Mouse (Mus musculus): ENCODE results near the gene Ankle1. TPM values are rescaled to one million over a fixed set of nuclear protein-coding genes. Genes with fewer than 3 reads are reported as not detected.

Gene Ankle1
- total and polyA plus RNA-seq, 3 experiments = 0.31 TPM; not detected in 2

- H3K27me3 ChIP-seq (ENCODE audit: control insufficient read depth, insufficient read depth, low read length) = no peaks in the 10 kb centered on the region
- TF ChIP-seq POLR2A (IDR thresholded peaks at IDR 0.05; ENCODE audit: insufficient read depth, low read depth, low read length) (no peak), CTCF (IDR thresholded peaks at IDR 0.05) (peak; percentile 43)
- H3K79me2 ChIP-seq (replicated peaks; ENCODE audit: control insufficient read depth, insufficient read depth, low read length) = peaks cover 4% of the 10 kb centered on the region; the same call in 1 of the 2 replicates
- H3K27ac ChIP-seq = no peak overlapping the region
- no peaks in the 10 kb centered on the region for H3K36me3 ChIP-seq (ENCODE audit: control insufficient read depth, insufficient read depth, low read length)
- no peak overlapping the region for H3K9ac ChIP-seq (ENCODE audit: low read depth, low read length)
- DNase-seq = no peak
- no peak overlapping the region for H3K4me3 ChIP-seq
- 77% methylated on average over 12 of the region's 12 CpGs for WGBS
- peaks cover 7% of the 10 kb centered on the region for H3K4me1 ChIP-seq (ENCODE audit: control insufficient read depth, insufficient read depth, low read length)
- intact Hi-C loops (cut with DNase I) = no loop called here
Measured at GRCm38 (mm10) chr8:71385212-71385835, 20.5 kb upstream of the Ankle1 start.

GRCm38 (mm10) chr8:71388267-71388666 is 17.5 kb upstream of the Ankle1 start:
- TF ChIP-seq CTCF (IDR thresholded peaks at IDR 0.05) (no peak), POLR2A (IDR thresholded peaks at IDR 0.05; ENCODE audit: insufficient read depth, low read depth, low read length) (peak; percentile 33; the same call in 1 of the 2 replicates), EP300 (IDR thresholded peaks at IDR 0.05; ENCODE audit: insufficient read depth, low read depth, low read length) (0 out of 2 replicates have a peak, but pooled peaks have one; percentile 54)
- intact Hi-C loops (cut with DNase I) = no loop called here
- Histone ChIP-seq H3K4me1 (ENCODE audit: control insufficient read depth, insufficient read depth, low read length) (peaks cover 4% of the 10 kb centered on the region), H3K36me3 (ENCODE audit: control insufficient read depth, insufficient read depth, low read length) (no peaks in the 10 kb centered on the region), H3K9ac (ENCODE audit: low read depth, low read length) (no peak overlapping the region), H3K27ac (peak overlapping the region; percentile 66), H3K79me2 (replicated peaks; ENCODE audit: control insufficient read depth, insufficient read depth, low read length) (no peaks in the 10 kb centered on the region), H3K4me3 (no peak overlapping the region), H3K27me3 (ENCODE audit: control insufficient read depth, insufficient read depth, low read length) (no peaks in the 10 kb centered on the region)
- DNase-seq = peak in 1 of 2 experiments; percentile 57
- WGBS = 31% methylated on average over 1 of the region's 1 CpGs

GRCm38 (mm10) chr8:71391696-71392095 is 14.1 kb upstream of the Ankle1 start:
- Histone ChIP-seq H3K4me1 (ENCODE audit: control insufficient read depth, insufficient read depth, low read length) (peaks cover 5% of the 10 kb centered on the region), H3K79me2 (replicated peaks; ENCODE audit: control insufficient read depth, insufficient read depth, low read length) (no peaks in the 10 kb centered on the region; the same call in 1 of the 2 replicates)
- WGBS = 94% methylated on average over 2 of the region's 2 CpGs

GRCm38 (mm10) chr8:71392391-71392790 is 13.4 kb upstream of the Ankle1 start:
- Histone ChIP-seq H3K4me1 (ENCODE audit: control insufficient read depth, insufficient read depth, low read length) (peaks cover 6% of the 10 kb centered on the region), H3K27ac (no peak overlapping the region), H3K79me2 (replicated peaks; ENCODE audit: control insufficient read depth, insufficient read depth, low read length) (no peaks in the 10 kb centered on the region; the same call in 1 of the 2 replicates), H3K27me3 (ENCODE audit: control insufficient read depth, insufficient read depth, low read length) (no peaks in the 10 kb centered on the region), H3K36me3 (ENCODE audit: control insufficient read depth, insufficient read depth, low read length) (no peaks in the 10 kb centered on the region), H3K4me3 (no peak overlapping the region), H3K9ac (ENCODE audit: low read depth, low read length) (no peak overlapping the region)
- 82% methylated on average over 5 of the region's 5 CpGs for WGBS
- intact Hi-C loops (cut with DNase I) = no loop called here
- peak; percentile 1 to 16 for DNase-seq
- no peak for TF ChIP-seq CTCF (IDR thresholded peaks at IDR 0.05)
- no peak; the same call in 1 of the 2 replicates for TF ChIP-seq POLR2A (IDR thresholded peaks at IDR 0.05; ENCODE audit: insufficient read depth, low read depth, low read length)
- TF ChIP-seq EP300 (IDR thresholded peaks at IDR 0.05; ENCODE audit: insufficient read depth, low read depth, low read length) = no peak

More at GRCm38 (mm10) chr8:71391696-71392095, 14.1 kb upstream of the Ankle1 start:
- intact Hi-C loops (cut with DNase I) = no loop called here
- no peaks in the 10 kb centered on the region for H3K36me3 ChIP-seq (ENCODE audit: control insufficient read depth, insufficient read depth, low read length)
- no peak overlapping the region for H3K27ac ChIP-seq
- peak in 1 of 2 experiments; percentile 5 for DNase-seq
- TF ChIP-seq EP300 (IDR thresholded peaks at IDR 0.05; ENCODE audit: insufficient read depth, low read depth, low read length) (no peak), POLR2A (IDR thresholded peaks at IDR 0.05; ENCODE audit: insufficient read depth, low read depth, low read length) (no peak), CTCF (IDR thresholded peaks at IDR 0.05) (no peak)
- H3K27me3 ChIP-seq (ENCODE audit: control insufficient read depth, insufficient read depth, low read length) = no peaks in the 10 kb centered on the region
- no peak overlapping the region for H3K9ac ChIP-seq (ENCODE audit: low read depth, low read length)
- no peak overlapping the region for H3K4me3 ChIP-seq

- H3K27me3 ChIP-seq (ENCODE audit: control insufficient read depth, insufficient read depth, low read length) = no peaks in the 10 kb centered on the region
- H3K79me2 ChIP-seq (replicated peaks; ENCODE audit: control insufficient read depth, insufficient read depth, low read length) = no peaks in the 10 kb centered on the region; the same call in 1 of the 2 replicates
- peaks cover 6% of the 10 kb centered on the region for H3K4me1 ChIP-seq (ENCODE audit: control insufficient read depth, insufficient read depth, low read length)
- DNase-seq = peak; percentile 13 to 18
- H3K9ac ChIP-seq (ENCODE audit: low read depth, low read length) = no peak overlapping the region
- H3K4me3 ChIP-seq = peak overlapping the region; percentile 53
- no peak for TF ChIP-seq POLR2A (IDR thresholded peaks at IDR 0.05; ENCODE audit: insufficient read depth, low read depth, low read length)
- TF ChIP-seq EP300 (IDR thresholded peaks at IDR 0.05; ENCODE audit: insufficient read depth, low read depth, low read length) = no peak
- no peak for TF ChIP-seq CTCF (IDR thresholded peaks at IDR 0.05)
- intact Hi-C loops (cut with DNase I) = no loop called here
- H3K27ac ChIP-seq = peak overlapping the region; percentile 12; the same call in 1 of the 2 replicates
- 17% methylated on average over 3 of the region's 3 CpGs for whole genome bisulfite sequencing
- H3K36me3 ChIP-seq (ENCODE audit: control insufficient read depth, insufficient read depth, low read length) = no peaks in the 10 kb centered on the region
Measured at GRCm38 (mm10) chr8:71392871-71393270, 12.9 kb upstream of the Ankle1 start.

GRCm38 (mm10) chr8:71394481-71394880 is 11.3 kb upstream of the Ankle1 start:
- no peaks in the 10 kb centered on the region for H3K27me3 ChIP-seq (ENCODE audit: control insufficient read depth, insufficient read depth, low read length)
- WGBS = 46% methylated on average over 7 of the region's 7 CpGs
- intact Hi-C loops (cut with DNase I) = loop anchor here (1.0 kb wide), 1 partner anchor 11 kb away; no protein-coding TSS in a partner anchor
- H3K4me3 ChIP-seq = peak overlapping the region; percentile 53
- H3K36me3 ChIP-seq (ENCODE audit: control insufficient read depth, insufficient read depth, low read length) = no peaks in the 10 kb centered on the region
- no peak for TF ChIP-seq POLR2A (IDR thresholded peaks at IDR 0.05; ENCODE audit: insufficient read depth, low read depth, low read length)
- no peak for TF ChIP-seq EP300 (IDR thresholded peaks at IDR 0.05; ENCODE audit: insufficient read depth, low read depth, low read length)
- no peak for TF ChIP-seq CTCF (IDR thresholded peaks at IDR 0.05)
- peak overlapping the region; percentile 97 for H3K27ac ChIP-seq
- peak; percentile 8 to 33 for DNase-seq
- H3K4me1 ChIP-seq (ENCODE audit: control insufficient read depth, insufficient read depth, low read length) = peaks cover 3% of the 10 kb centered on the region
- H3K9ac ChIP-seq (ENCODE audit: low read depth, low read length) = peak overlapping the region; percentile 81
- no peaks in the 10 kb centered on the region; the same call in 1 of the 2 replicates for H3K79me2 ChIP-seq (replicated peaks; ENCODE audit: control insufficient read depth, insufficient read depth, low read length)
